Mouse (Mus musculus) right cerebral cortex, postnatal 4 days (tissue): ENCODE measurements around the gene Ypel2.

ENCODE experiments used
- DNase-seq: peaks from one replicate; pipeline ENCODE4 v3.0.0-alpha.2; 2022

Gene Ypel2

GRCm38 (mm10) chr11:86929531-86929930 lies 64.0 kb downstream of the Ypel2 start:
- no peak for DNase-seq

- DNase-seq = no peak
These were observed 68.3 kb downstream of the Ypel2 start for GRCm38 (mm10) chr11:86925085-86925638.

GRCm38 (mm10) chr11:86924629-86925028 lies 68.9 kb downstream of the Ypel2 start:
- DNase-seq = no peak

DNA sequence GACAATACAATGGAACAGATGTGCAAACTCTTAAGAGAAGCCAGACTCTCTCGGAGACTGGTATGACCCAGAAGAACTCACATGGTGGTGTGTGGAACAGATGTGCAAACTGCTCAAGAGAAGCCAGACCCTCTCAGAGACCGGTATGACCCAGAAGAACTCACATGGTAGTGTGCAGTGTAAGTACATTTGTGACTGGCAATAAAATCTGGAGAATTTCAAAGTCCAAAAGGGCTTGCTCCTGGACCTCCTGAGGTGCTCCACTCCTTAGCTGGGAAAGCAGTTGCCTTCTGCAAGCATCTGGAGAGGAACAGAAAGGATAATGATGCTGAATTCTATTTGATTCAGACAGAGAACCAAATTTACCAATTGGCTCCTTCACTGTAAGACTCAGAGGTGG lies 69.9 kb downstream of the Ypel2 start:
- DNase-seq = no peak

- DNase-seq = no peak
These were observed 71.5 kb downstream of the Ypel2 start for GRCm38 (mm10) chr11:86922029-86922428.

- no peak for DNase-seq
These were observed 72.2 kb downstream of the Ypel2 start for GRCm38 (mm10) chr11:86921335-86921734.

DNA sequence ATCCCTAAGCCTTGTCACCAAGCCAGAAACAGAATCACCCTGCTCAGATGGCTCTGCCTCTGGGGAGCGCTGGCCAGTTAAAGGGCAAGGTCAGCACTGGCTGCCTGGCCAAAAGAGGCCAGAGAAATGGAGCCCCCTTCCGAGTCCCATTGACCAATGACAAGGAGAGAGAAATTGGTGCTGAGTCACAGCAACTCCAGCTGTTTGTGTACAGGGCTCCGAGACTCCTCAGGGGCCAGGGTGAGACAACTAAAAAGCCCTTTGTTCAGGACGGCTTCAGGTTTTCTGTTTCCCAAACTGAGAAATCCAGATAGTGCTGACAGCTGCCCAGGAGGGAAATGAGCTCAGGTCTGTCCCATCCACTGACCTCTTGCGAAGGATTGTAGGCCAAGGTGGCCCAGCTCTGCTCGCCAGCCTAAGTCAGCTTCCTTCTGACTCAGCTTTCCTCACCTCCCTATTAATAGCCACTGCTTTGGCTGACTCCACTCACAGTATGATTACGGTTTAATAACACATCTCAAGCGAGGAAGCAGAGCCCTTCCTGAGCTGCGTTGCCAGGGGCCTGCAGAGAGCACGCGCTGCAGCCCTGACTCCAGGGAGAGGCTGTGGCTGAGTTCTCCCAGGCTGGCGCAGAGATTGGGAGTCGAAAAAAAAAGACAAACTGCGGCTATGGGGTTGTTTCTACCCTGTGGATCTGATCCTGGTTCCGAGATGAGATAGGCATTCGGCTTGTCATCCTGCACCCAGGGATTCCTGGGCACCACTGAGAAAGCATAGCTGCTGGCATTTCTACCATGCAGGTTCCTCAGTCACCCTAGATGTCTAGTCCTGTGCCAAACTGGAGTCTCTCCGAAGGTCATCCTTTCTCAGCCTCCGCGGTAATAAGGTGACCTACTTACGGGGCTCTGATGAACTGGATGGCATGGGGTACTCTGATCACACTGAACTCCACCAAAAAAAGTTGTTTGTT lies 73.1 kb downstream of the Ypel2 start:
- no peak for DNase-seq

- DNase-seq = no peak
These were observed 74.0 kb downstream of the Ypel2 start for GRCm38 (mm10) chr11:86919468-86919867.

DNA sequence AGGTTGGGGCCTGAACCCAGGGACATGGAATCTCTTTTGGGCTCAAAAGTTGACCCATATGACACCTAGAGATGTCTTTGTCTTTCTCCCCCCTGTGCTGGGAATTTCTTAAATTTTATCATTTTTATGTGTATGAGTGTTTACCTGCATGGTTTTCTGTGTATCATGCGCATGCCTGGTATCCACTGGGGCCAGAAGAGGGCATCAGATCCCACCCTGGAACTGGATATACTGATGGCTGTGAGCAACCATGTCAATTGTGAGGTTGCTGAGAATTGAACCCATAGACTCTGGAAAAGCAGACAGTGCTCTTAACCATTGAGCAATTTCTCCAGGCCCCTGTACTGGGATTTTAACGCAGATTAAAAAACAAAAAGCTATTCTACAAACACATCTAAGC lies 76.0 kb downstream of the Ypel2 start:
- no peak for DNase-seq

DNA sequence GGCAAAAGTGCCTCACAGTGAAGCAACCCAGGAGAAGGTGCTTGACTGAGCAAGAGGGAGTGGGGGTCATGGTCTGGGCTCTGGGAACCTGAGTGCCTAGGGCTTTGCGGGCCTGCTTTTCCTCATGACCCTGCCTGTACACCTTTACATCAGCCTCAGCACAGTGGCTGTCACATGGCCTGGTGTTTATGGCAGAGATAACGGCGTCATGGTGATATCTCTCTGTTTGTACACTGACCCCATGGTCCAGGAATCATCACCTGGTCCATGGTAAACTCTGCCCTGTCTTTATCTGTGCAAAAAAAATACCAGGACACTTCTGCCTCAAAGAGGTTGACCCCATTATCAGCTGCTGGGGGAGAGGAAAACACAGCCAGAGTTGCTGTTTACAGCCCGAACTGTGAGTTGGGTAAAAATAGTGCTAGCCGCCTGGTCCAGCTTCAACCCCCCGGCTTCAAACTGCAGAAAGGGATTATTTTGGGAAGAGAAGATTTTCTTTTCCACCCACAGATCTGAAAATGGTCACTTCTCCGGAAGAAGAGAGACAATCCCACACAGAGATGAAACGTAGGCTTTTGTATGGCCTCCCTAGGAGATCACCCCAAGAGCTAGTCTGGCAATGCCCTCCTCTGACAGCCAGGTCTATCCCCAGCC lies 76.8 kb downstream of the Ypel2 start:
- no peak for DNase-seq

DNA sequence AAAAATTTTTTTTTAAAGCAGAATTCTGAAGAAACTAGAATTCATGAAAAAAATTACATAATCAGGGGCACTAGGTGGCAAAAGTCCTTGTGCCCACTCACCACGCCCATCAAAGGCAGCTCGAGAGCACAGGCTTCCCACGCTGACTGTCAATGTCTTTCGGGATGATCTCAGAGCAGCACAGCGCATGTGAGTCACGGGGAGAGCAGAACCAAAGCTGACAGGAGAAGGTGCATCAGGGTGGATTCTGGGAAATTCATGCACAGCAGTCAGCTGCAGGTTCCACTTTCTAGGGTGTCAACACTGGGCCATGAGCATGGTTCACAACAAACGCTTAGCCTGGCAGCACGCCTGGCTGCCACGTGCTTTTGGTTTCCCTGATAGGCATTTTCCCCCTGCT lies 79.2 kb downstream of the Ypel2 start:
- no peak for DNase-seq

DNA sequence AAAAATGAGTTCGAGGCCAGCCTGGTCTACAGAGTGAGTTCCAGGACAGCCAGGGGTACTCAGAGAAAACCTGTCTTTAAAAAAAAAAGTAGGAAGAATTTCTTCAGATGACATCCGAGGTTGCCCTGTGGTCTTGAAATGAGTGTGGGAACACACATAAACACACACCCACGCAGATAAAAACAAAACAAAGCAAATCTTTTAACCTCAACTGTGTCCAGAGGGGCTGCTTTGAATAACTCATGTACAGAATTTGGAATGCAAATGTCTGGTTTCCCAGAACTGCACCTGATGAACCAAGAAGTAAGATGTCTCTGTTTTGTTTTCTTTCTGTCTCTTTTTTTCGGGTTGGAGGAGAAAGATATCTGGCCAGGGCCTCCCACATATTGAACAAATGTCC lies 83.3 kb downstream of the Ypel2 start:
- no peak for DNase-seq

GRCm38 (mm10) chr11:86909028-86909427 lies 84.5 kb downstream of the Ypel2 start:
- DNase-seq = no peak

DNA sequence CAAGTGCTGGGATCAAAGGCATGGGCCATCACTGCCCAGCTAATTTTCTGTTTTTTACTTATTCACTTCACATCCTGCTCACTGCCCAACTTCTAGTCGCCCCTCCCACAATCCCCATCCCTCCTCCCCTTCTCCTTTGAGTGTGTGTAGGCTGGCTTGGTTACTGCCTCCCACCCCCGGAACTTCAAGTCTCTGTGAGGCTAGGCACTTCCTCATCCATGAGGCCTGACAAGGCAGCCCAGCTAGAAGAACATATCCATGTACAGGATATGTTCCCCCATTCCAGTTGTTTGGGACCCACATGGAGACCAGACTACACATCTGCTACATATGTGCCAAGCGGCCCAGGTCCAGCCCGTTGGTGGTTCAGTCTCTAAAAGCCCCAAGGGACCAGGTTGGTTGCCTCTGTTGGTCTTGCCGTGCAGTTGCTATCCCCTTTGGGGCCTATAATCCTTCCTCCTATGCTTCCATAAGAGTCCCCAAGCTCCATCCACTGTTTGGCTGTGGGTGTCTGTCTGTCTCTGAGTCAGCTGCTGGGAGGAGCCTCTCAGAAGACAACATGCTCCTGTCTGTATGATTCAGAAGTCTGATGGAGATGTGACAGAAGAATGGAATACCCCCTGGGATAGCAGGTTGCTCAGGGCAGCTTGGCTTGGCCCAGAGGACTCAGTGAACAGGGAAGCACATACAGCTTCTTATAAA lies 85.5 kb downstream of the Ypel2 start:
- DNase-seq = no peak

DNA sequence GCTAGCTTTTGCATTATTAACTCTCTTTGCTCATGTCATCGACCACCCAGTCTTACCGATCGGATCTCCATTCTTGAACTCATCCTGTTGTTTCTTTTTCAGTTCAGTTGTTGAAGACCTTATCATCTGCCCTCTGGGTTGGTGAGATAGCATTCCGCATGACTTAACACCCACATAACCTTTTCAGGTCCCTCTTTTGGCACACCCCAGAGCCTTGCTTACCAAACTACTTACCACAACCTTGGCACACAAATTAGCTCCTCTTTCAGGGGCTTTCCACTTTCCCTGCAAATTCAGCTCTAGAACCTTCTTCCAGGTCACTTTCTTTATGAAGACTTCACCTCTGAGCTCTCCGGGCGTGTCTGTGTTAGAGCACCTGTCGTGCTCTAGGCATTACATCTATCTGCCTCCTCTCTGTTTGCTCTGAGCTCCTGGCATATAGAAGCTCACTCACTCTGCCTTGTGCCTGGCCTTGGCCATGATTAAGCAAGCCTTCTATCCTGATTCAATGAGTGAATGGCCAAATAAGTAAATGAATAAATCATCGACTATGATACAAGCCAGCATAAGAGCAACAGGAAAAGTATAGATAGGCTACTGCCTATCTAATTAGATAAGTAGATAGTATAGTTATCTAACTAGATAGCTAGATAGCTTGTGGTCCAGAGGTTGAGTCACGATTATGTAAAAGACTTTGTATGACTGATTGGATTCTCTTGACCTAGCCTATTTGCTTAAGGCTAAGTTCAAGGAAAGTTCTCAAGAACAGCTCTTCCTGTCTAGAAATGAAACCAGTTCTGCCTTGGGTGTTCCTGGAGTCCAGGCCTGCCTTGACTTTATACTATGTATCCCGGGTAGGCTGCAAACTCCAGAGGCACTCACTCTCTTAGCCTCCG lies 86.5 kb downstream of the Ypel2 start:
- DNase-seq = no peak

GRCm38 (mm10) chr11:86906257-86906656 lies 87.2 kb downstream of the Ypel2 start:
- DNase-seq = no peak

DNA sequence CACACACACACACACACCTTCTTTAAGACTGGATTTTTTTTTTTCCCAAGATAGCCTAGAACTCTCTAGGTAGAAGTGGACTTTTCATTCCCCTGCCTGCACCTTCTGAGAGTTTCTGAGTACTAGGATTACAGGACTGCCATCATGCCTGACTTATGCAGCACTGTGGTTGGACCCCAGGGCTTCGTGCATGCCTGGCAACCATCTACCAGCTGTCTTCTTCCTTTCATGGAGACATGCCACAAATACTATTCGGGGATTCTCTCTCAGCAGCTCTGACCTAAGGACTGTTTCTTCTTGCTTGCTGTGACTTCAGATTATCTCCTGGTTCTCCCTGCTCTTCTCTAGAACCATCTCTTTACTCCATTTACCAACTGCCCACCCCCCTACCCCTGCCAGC lies 88.2 kb downstream of the Ypel2 start:
- no peak for DNase-seq

- DNase-seq = no peak
These were observed 88.8 kb downstream of the Ypel2 start for GRCm38 (mm10) chr11:86904706-86905105.

DNA sequence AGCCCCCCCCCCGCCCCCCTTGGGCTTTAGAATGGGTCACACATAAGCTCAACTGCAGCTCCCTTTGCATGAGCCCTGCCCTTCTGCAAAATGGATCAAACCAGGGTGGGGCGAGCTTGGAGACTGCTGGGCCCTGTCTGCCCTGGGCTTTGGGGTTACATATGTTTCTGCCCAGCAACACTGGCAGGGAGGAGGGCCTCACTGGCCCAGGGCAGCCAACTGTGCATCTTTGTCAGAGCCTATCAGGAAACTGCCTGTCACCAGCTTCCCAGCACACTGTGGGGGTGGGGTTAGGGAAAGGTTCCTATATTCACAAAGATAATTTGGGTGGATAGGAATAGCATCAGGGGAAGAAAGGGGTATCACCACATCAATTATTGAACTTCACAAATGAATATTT lies 95.1 kb downstream of the Ypel2 start:
- no peak for DNase-seq

DNA sequence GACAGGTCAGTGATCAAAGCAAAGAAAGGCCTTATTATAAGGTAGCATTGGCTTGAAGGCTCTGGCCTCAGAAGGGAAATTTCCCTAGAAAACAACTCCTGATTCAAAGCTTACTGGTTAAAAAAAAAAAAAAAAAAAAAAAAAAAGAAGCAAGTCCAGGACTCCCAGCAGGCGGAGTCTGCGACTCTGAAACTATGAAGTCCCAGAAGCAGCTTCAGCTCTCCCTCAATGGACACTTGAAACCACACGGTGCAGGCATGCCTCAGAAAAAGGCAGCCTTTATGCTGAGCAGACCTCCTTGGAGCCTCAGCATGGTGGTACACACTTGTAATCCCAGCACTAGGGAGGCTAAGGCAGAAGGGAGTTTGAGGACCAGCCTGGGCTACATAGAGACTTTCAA lies 97.9 kb downstream of the Ypel2 start:
- DNase-seq = no peak

DNA sequence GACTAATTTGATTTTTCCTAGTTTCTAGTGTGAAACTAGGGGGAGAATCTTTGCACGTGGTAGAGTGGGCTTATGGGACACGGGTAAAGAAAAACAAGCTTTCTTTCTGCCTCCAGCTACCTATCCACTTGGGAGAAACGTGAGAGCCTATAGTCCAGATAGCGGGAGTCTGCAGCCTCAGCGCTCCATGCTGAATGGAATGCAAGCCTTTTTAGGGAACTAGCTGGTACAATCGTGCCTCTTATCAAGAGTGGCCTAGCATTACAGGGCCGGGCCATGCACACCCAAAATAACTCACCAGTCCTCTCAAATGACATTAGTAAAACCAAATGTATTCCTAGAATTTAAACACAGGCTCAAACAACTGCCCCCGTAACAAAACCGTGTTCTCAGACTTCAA lies 98.4 kb downstream of the Ypel2 start:
- no peak for DNase-seq

DNA sequence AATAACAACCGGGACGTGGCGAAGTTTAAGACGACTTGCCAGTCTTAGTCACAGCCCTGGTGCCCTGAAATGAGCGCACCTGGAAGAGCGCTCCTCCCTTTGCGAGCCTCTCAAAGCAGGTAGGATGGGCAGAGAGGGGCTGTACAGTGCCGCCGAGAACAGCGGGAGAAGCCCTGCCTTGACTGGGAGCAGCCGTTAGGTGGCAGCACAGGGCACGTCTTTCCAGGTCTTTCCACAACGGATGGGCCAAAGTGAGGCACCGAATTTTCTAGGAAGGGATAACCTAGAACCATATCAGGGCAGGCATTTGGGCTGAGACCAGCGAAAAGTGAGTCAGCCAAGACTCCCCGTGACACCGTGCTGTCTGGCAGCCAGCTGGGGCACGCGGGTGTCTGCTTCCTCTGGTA lies 99.3 kb downstream of the Ypel2 start:
- peak; percentile 88 for DNase-seq
